Mouse (Mus musculus) myocyte (in vitro differentiated cells): ENCODE measurements around the gene Spon1.

ENCODE experiments used
- CEBPB ChIP-seq: IDR thresholded peaks from 2 replicates; pipeline ENCODE4 v1.6.1; 2011; ENCODE audit warnings: mild to moderate bottlenecking, moderate library complexity; ENCODE audit not compliant: poor library complexity, insufficient read depth, severe bottlenecking
- POLR2A ChIP-seq: IDR thresholded peaks from one replicate; pipeline ENCODE4 v1.6.1; 2011; ENCODE audit warnings: low read depth, mild to moderate bottlenecking, control low read depth, moderate library complexity; ENCODE audit not compliant: insufficient read length
- SRF ChIP-seq: IDR thresholded peaks from one replicate; pipeline ENCODE4 v1.6.1; 2011; ENCODE audit warnings: low read depth; ENCODE audit not compliant: control insufficient read depth, insufficient read length

- no peak for TF ChIP-seq CEBPB
- TF ChIP-seq SRF, result no peak
- TF ChIP-seq POLR2A, result no peak
Measured at GRCm38 (mm10) chr7:114011726-114012443, 246.1 kb downstream of the Spon1 start.
